Mouse (Mus musculus) G1E (cell line): ENCODE results near the gene Kank1.

Experiments used
- CTCF ChIP-seq: IDR thresholded peaks from 2 replicates; pipeline ENCODE4 v1.5.1; 2012; ENCODE audit warnings: low read depth, low read length, inconsistent platforms, mixed read lengths
- GATA1 ChIP-seq: IDR thresholded peaks from 2 replicates; pipeline ENCODE4 v1.6.1; 2012; ENCODE audit warnings: borderline replicate concordance, low read length, inconsistent platforms, mixed read lengths
- GATA2 ChIP-seq: IDR thresholded peaks from 2 replicates; pipeline ENCODE4 v1.6.1; 2012; ENCODE audit warnings: low read depth, low read length, inconsistent platforms, borderline replicate concordance
- POLR2AphosphoS5 ChIP-seq: IDR thresholded peaks from 2 replicates; pipeline ENCODE4 v1.6.1; 2012; ENCODE audit warnings: low read depth, low read length, inconsistent platforms; ENCODE audit not compliant: insufficient replicate concordance
- TAL1 ChIP-seq: conservative IDR thresholded peaks from 2 replicates; pipeline ENCODE4 v1.6.1; 2012; ENCODE audit warnings: low read depth, low read length, inconsistent platforms, mixed read lengths

- no peak for TF ChIP-seq CTCF
- no peak for TF ChIP-seq GATA2
- TF ChIP-seq POLR2AphosphoS5: no peak
- TF ChIP-seq TAL1: no peak
- no peak for TF ChIP-seq GATA1
These were observed 6.5 kb upstream of the Kank1 start for GRCm38 (mm10) chr19:25230058-25230974.
